Comparison of ENCODE assay signal across 30 mouse cellular contexts in the genomic region with DNA sequence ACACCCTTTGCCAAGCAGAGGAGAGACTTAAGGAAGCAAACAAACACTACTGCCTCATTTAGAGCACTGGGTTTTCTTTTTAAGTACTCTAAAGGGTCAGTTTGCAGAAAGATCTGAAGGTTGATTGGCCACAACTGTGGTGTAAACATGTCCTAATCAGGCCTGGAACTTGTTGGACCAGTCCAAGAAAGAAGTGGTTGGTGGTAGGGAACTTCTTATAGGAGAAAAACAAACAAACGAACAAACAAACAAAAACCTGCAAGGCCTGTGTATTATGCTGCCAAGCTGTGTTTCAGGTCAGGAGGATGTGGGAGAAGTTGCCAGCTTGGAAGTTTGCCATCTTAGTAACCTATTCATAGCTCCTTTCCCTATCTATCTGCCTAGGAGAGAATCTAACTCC.
DNase-seq lines count a peak whose midpoint lies in the region; ATAC-seq lines count a peak whose summit lies in the region.
"Had no signal": no experiment of that assay in that cellular context is flagged by ENCODE, and none has a peak within 500 bp of the region (broad histone marks: within the 10 kb centered on the region; RNA-seq: fewer than 3 reads in every experiment).

No protein-coding gene starts in this region.

- no peaks in the 10 kb centered on the region for H3K36me3 ChIP-seq in heart, embryonic 12.5 days
- H3K36me3 ChIP-seq: heart, embryonic 13.5 days; hindbrain, embryonic 12.5 days; intestine, embryonic 15.5 days; limb, embryonic 10.5 days; limb, embryonic 15.5 days; liver, embryonic 15.5 days; midbrain, embryonic 13.5 days; neural tube, embryonic 13.5 days had no signal

- no peak overlapping the region for H3K4me2 ChIP-seq in heart, embryonic 12.5 days
- H3K4me2 ChIP-seq: forebrain, embryonic 13.5 days; heart, embryonic 13.5 days; hindbrain, embryonic 12.5 days; intestine, embryonic 15.5 days; limb, embryonic 15.5 days; liver, embryonic 15.5 days; midbrain, embryonic 13.5 days; neural tube, embryonic 13.5 days had no signal

- intact Hi-C loops in heart, postnatal 10 days (cut with DNase I): no loop called here

- no peaks in the 10 kb centered on the region for H3K27me3 ChIP-seq in heart, embryonic 12.5 days (replicated peaks)
- H3K27me3 ChIP-seq: CH12.LX; forebrain, embryonic 13.5 days; heart, embryonic 13.5 days; hindbrain, embryonic 12.5 days; intestine, embryonic 15.5 days; limb, embryonic 15.5 days; liver, embryonic 15.5 days; megakaryocyte, embryonic 14.5 days; midbrain, embryonic 13.5 days had no signal

- no peak overlapping the region for H3K9ac ChIP-seq in heart, embryonic 12.5 days
- H3K9ac ChIP-seq: forebrain, embryonic 13.5 days; heart, embryonic 13.5 days; hindbrain, embryonic 12.5 days; intestine, embryonic 15.5 days; limb, embryonic 15.5 days; liver, embryonic 15.5 days; midbrain, embryonic 13.5 days; neural tube, embryonic 13.5 days had no signal

- H3K27ac ChIP-seq in heart, embryonic 12.5 days (ENCODE audit: poor library complexity, severe bottlenecking): no peak overlapping the region
- H3K27ac ChIP-seq: forebrain, embryonic 13.5 days; heart, embryonic 13.5 days; hindbrain, embryonic 12.5 days; hindbrain, postnatal 0 days; intestine, embryonic 15.5 days; kidney, postnatal 0 days; limb, embryonic 10.5 days; limb, embryonic 15.5 days; liver, embryonic 15.5 days; midbrain, embryonic 13.5 days; neural tube, embryonic 13.5 days had no signal

- no peaks in the 10 kb centered on the region for H3K4me1 ChIP-seq in heart, embryonic 12.5 days (replicated peaks)
- H3K4me1 ChIP-seq: forebrain, embryonic 13.5 days; hindbrain, embryonic 12.5 days; intestine, embryonic 15.5 days; limb, embryonic 10.5 days; limb, embryonic 15.5 days; liver, embryonic 15.5 days; megakaryocyte, embryonic 14.5 days; midbrain, embryonic 13.5 days; neural tube, embryonic 13.5 days had no signal

- no peak for ATAC-seq in heart, embryonic 12.5 days (ENCODE audit: insufficient number of reproducible peaks, low FRiP score)
- ATAC-seq: activated CD4-positive, CD25-positive, alpha-beta regulatory T cell, adult 4 months; forebrain, embryonic 13.5 days; hindbrain, postnatal 0 days; intestine, embryonic 15.5 days; midbrain, embryonic 13.5 days had no signal

- DNase-seq in cerebellum, postnatal 10 days: peak; percentile 18 to 21
- DNase-seq in cerebellum, adult 9-11 months: no peak
- peak; percentile 28 to 30 for DNase-seq in heart, postnatal 10 days
- DNase-seq in kidney, postnatal 36 days: peak; percentile 12 to 19
- DNase-seq in kidney, adult 11 months: no peak
- DNase-seq in lung, postnatal 36 days: peak; percentile 47
- DNase-seq in lung, postnatal 14 days: no peak
- DNase-seq: adrenal gland, adult 2 months; adrenal gland, postnatal 36 days; cerebellum, adult 9-10 months; gastrocnemius, postnatal 10 days; layer of hippocampus, adult 9-11 months; right cerebral cortex, postnatal 4 days; thymus, adult 2 months; thymus, postnatal 36 days had no signal

- H3K9me3 ChIP-seq in heart, embryonic 12.5 days (replicated peaks): no peaks in the 10 kb centered on the region
- H3K9me3 ChIP-seq: forebrain, embryonic 13.5 days; heart, embryonic 13.5 days; hindbrain, embryonic 12.5 days; intestine, embryonic 15.5 days; limb, embryonic 10.5 days; limb, embryonic 15.5 days; liver, embryonic 15.5 days; megakaryocyte, embryonic 14.5 days; midbrain, embryonic 13.5 days; neural tube, embryonic 13.5 days had no signal

- H3K4me3 ChIP-seq in heart, embryonic 12.5 days: no peak overlapping the region
- H3K4me3 ChIP-seq: forebrain, embryonic 13.5 days; heart, embryonic 13.5 days; hindbrain, embryonic 12.5 days; intestine, embryonic 15.5 days; limb, embryonic 10.5 days; limb, embryonic 15.5 days; liver, embryonic 15.5 days; megakaryocyte, embryonic 14.5 days; midbrain, embryonic 13.5 days; neural tube, embryonic 13.5 days had no signal

- 69% methylated on average over 1 of the region's 1 CpGs for WGBS in heart, embryonic 12.5 days

Comparison
In these comparisons a context has a peak if more than half of its experiments do, and no peak if none do; other contexts are left out.
1. DNase-seq: peak in cerebellum, postnatal 10 days (2 of 2), heart, postnatal 10 days (2 of 2), kidney, postnatal 36 days (2 of 2) and lung, postnatal 36 days (single experiment); none in cerebellum, adult 9-11 months (single experiment), kidney, adult 11 months (single experiment) and lung, postnatal 14 days (single experiment).